Mouse (Mus musculus) liver, adult (tissue): ENCODE data around the gene Aff1.

Experiments used
- GATA4 ChIP-seq: IDR thresholded peaks from 2 replicates; pipeline ENCODE4 v1.6.1; 2014; ENCODE audit warnings: mild to moderate bottlenecking, low read length; ENCODE audit not compliant: insufficient replicate concordance

The Aff1 gene

DNA sequence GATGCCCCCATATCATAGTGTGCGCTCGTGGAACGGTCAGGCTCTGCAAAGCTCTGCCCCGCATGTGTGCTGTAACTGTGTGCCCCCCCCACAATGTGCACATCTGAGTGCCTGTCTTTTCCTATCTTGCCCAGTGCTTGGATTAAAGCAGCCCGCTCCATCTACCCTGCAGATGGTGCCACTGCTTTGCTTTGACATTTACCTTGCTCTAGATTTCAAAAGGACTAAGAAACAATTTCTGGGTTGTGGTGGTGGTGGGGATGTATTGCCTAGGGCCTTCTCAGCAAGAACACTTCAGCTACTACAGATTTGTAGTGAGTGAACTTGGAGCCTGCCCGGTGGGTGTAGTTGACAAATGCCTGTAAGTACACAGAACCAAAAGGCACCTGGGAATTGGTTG lies 88.7 kb downstream of the Aff1 start:
- TF ChIP-seq GATA4: no peak

DNA sequence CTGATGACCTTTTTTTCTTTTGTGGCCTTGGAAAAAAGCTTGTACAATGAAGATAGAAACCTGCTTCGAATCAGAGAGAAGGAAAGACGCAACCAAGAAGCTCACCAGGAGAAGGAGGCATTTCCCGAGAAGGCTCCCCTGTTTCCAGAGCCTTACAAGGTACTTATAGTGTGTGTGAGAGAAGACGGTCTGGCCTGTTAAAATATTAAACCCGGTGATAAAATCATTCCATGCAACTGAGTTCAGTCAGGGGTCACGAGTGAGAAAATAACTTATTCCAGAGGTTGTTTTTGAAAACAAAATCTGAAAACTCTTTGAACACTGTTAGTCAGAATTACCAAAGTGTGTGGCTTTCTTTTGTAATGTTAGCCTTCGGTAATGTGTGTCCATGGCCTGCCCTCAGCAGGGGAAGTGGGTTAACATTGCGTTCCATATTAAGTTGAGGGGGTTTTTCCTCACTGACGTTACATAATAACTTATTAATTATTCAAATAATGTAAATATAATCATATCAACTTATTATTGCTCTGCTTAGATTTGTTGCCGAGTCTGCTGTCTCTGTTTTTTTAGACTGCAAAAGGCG lies 91.0 kb downstream of the Aff1 start:
- TF ChIP-seq GATA4: no peak

DNA sequence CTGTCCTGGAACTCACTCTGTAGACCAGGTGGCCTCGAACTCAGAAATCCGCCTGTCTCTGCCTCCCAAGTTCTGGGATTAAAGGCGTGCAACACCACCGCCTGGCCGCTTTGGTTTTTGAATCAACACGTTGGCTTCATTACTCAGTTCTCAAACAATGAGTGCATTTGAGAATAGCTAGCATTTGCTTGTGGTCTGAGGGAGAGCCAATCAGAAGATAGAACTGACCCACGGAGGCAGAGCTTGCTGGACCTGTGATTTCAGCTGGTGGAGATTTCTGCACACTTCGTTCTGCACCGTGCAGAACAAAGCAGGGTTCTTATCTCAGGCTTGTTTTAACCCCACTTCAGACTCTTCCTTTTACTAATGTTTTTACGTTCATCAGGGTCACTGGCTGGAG lies 93.9 kb downstream of the Aff1 start:
- no peak for TF ChIP-seq GATA4

DNA sequence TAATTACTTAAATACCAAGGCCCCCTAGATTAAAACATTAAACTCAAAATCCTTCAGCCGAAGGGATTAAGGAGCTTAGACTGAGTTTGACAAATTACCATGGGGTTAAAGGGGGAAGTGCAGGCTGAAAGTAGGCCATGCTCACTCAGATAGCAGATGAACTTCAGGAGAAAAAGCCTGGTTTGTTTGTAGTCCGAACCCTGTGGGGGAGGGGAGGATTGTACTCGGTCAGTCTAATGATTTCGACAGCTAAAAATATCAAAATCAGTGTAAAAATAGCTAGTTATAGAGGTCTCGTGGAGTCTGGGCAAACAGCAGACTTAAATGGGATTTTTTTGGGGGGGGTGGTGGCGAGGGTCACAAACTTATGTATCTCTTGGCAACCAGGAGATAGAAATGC lies 96.3 kb downstream of the Aff1 start:
- TF ChIP-seq GATA4: peak; percentile 27; the same call in 1 of the 2 replicates

DNA sequence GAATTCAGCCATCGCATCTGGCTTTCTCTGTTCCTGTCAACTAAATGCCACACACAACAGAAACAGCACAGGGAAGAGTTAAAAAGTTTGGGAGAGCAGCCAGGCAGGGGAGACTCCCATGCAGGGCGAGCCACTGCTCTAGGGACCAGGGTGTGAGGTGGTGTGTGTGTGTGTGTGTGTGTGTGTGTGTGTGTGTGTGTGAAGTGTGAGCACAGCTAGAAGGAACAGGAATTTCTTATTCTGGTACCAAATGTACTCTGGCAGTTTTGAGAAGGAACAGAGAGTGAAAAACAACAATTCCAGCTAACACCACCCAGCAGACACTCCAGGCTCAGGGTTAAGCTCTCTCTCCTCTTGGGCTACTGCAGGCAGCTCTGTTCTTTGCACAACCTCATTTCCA lies 96.8 kb downstream of the Aff1 start:
- no peak for TF ChIP-seq GATA4

DNA sequence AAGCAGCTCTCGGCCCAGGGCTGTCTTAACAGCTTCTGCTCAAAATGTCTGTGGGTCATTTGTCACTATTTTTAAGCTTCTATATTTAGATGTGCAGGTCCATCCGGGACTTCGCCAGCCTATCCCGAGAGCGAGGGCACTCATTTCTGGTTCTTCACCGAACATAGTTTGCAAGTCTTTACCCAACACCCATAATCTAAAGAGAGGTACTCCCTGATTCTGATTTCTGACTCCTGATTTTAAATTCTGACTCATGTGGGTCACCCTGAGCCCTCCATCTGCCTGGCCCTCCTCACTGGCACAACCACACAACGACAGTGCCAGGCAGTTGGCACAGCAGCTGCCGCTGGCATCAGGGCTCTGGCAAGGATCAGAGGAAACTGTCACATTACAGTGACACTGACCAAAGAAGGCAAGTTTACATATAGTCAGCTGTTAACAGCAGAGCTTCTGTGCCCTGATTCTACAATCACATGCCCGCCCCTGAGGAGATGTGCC lies 97.5 kb downstream of the Aff1 start:
- no peak for TF ChIP-seq GATA4

DNA sequence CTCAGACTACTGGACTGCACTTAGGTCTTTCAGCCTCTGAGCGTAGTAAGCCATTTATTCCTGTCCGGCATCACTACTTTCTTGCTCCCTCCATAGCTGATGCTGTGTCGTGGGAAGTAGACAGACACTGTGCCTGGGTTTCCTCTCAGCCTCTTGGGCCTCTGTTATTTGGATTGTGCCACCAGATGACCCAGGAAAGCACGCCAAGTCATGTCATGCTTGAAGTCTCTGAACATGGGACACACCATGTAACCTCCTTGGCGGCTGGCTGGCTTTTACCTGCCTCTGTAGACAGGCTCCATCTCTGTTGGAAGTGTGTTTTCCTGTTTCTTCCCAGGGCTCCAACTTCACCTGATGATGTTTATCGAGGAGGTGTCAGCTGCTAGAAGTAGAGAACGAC lies 99.6 kb downstream of the Aff1 start:
- no peak for TF ChIP-seq GATA4

DNA sequence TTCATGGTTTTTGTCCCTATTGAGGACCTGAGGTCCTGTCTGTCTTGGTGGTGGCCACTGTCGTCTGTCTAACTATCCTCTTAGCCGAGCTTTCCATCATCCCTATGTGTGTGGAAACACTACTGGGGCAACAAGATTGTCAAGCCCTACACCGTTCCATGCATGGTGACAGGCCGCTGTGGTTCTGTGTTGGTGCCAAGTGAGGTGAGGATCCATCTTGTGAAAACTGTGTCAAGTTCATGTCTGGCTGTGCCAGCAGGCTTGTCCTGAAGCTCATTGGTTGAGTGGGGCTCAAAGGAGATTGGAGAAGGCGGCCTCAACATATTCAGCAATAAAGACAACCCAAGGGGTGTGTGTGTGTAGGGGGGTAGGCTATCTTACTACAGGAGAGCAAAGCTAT lies 102.9 kb downstream of the Aff1 start:
- no peak for TF ChIP-seq GATA4

DNA sequence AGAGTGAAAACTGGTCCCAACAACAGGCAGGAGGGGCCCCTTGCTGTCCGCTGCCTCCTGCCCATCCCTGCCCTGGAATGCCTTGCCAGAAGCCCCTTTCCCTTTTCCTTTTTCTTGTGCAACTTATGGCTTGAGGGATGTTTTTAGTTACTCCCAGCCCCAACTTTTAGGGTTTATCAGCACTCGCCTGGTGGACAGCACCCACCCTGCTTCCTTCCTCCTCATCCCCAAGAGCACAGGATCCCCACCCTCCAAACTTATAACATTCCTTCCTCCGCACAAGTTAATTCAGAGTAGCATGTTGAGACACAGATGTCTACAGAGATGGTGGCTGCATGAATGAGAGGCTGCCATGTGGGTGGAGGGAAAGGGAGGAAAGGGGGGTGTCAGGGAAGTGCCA lies 103.9 kb downstream of the Aff1 start:
- no peak for TF ChIP-seq GATA4

DNA sequence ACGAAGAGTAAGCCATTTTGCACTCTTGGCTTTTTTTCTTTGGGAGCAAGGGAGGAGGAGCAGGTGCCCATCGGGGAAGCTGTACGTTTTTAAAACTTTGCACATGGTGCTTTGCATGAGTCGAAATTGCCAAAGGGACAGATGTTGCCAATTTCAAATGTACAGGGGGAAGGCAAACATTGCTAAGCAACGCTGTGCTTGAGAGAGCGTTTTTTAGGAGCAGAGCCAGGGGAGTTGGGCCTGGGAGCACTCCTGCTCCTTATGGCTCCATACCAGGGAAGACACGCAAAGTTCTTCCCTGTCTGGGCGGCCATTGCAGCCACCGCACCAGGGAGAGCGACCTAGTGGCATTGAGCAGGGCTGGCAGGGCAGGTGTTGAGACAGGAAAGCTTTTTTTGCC lies 105.6 kb downstream of the Aff1 start:
- no peak for TF ChIP-seq GATA4

DNA sequence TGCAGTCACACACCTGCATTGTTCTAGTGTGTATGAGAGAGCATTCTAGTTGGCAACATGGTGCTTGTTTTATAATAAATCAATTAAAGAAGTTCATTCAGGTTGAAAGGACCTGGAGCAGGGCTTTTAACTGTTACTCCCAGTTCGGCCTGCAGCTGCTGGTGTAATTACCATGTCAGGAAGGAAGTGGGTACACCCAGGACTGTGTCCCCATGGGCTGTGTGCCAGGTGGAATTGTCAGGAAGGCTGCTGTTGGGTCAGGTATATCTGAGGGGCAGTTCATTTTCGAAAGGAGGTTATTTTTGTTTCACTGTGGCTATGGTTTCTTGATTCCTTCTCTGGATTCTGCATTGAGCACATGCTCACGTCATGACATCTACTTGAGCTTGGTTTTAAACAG lies 107.3 kb downstream of the Aff1 start:
- no peak for TF ChIP-seq GATA4

DNA sequence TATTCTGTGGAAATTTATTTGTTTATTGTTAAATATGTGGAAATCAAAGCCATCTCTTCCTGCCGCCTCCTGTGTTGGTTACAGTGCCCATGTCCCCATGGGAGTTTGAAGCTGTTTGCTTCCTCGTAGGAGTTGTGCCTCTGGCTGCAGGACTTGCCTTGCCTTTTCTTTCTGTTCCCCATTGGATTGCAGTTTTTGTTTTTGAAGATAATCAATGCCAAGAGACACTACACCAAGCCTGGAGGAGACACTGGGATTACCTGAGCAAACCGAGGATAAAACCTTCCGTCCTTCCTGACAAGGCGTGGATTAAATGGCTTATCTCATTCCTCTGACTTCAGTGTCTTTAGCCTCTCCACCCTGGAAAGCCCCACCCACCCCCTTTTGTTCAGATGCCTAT lies 107.8 kb downstream of the Aff1 start:
- TF ChIP-seq GATA4: no peak

DNA sequence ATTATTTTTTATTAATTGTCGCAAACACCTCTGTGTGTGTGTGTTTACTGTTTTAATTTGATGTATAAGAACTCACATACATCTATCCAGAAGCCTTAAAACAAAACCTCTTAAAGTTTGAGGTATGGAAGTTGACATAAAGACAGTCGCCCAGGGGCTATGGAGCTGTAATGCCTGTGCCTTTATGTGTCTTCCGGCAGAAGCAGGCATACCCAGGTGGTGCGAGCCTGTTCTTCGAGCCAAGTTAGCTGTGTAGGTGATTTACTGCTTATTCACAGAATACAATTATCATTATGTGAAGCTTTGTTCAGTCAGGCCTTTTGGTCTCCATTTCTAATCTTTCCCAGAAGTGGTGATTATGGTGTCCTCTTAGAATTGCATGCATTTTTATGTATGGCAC lies 111.2 kb downstream of the Aff1 start:
- no peak for TF ChIP-seq GATA4

DNA sequence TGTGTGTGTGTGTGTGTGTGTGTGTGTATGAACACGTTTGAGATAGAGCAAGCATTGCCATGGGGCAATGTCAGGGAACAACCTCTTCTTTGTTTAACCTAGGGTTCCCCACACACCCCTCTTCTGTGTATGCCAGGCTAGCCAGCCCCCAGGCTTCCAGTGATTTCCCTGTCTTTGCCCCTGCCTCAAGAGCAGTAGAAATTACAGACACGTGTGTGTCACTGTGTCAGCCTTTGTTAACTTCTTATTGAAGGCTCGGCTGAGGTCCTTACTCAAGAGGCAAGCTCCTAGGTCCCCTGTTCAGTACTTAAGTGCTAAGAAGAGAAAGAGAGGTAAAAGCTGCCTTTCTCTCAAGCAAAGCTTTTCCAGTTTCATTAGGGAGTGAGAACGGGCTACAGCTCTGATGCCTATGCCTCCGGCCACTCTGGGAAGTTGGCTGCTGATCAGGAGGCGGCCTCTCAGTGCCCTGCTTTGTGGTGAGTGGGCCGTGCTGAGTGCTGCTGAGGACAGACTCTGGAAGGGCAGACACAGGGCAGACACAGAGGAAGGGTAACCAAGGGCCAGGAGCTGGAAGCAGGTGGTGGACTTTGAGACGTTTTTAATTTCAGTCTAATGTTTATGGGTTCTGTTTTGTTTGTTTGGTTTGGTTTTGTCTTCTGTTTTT lies 111.9 kb downstream of the Aff1 start:
- no peak for TF ChIP-seq GATA4

DNA sequence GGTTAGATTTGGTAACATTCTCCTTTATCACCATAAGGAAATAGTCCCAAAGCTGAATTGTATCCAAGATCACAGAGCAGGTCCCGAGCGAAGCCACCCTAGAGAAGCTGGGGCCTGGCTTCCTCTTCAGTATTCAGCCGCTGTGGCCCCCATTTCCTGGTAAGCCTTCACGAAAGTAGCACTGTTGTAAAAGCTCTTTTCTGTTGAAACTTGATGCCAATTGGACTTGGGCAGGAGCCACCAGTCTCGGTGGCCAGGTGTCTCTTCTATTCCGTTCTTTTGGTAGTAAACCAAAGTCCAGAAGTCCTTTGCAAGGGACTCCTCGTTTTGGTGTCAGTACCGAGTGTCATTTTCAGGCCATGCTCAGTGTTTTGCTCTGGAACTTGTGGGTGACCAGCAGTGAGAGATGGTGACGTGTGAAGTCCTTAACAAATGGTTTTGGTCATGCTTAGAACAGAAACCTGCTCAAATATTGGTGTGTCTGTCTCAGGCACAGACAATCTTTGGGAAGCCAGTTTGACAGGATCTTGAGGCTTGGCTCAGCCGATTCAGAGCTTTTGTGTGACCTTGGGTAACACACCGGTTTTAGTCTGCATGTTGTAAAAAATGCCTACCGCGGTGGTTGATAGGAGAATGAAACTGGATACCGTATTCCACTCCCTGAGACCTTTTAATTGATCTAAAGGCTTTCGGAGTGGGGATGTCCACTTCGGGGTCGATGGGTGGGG lies 114.8 kb downstream of the Aff1 start:
- no peak for TF ChIP-seq GATA4

DNA sequence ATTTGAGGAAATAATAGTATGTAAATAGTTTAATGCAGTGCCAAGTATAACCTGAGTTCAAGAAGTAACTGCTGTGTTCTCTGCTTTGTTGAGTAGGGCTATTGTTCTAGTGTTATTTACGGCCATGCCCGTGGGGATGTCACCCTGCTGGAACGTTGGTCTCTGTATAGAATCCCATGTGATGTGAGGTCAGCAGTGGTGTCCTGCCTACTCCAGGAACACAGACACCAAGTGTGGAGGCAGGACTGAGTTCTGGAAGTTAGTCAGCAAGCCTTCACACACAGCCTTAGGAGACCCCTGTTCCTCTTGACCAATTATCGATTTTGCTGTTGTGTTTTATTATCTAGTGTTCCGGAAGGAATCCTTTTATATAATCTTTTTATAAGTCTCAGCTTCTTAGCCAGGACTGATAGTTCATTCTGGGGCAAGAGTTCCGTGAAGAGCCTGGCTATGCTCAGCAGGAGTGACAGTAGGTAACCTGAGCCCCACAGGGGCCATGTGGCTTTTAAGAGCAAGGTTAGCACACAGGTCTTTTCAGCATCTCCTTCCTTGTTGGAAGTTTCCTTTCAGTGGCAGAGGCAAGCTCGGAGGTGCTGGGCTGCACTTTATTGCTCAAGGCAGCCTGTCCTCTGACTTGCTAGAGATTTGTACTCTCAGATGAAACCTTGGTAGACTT lies 115.6 kb downstream of the Aff1 start:
- TF ChIP-seq GATA4: no peak
